Mouse (Mus musculus): ENCODE results near the gene Supt20. TPM values are rescaled to one million over a fixed set of nuclear protein-coding genes. Genes with fewer than 3 reads are reported as not detected.
A peak's percentile ranks its signal among the peaks of the same experiment; 100 is the strongest.
"Not testable (repeated sequence)": the region's sequence is repeated elsewhere in the genome, so short reads cannot be mapped to it uniquely, and the experiment has no call there.

Gene Supt20
- polyA plus RNA-seq, 1 experiment, result 103 TPM

DNA sequence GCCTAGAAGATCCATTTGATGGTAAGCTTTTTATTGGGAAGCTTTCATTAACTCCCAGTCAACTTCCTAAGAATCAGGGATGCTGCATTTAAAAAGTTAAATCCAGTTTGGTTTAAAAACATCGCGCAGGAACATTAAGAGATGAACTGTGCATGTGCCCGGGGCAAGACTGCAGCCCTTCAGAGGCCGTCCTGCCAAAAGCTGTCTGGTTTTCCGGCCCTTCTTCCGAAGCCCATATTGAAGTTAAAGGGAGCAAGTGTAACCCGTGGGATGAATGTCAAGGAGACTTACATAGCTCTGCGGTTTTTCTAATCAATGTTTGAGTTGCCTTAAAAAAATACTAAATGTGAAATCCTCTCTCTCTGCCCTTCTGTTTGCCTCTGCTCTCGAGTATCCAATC lies 66.6 kb downstream of the Supt20 start:
- DNase-seq (ENCODE audit: low read depth), result no peak
- TF ChIP-seq POLR2A (IDR thresholded peaks at IDR 0.05; ENCODE audit: borderline replicate concordance, extremely low read depth, insufficient read depth, insufficient read length, poor library complexity, severe bottlenecking), result no peak
- no peak for TF ChIP-seq CTCF (IDR thresholded peaks at IDR 0.05; ENCODE audit: borderline replicate concordance, extremely low read depth, insufficient read depth, insufficient read length)

DNA sequence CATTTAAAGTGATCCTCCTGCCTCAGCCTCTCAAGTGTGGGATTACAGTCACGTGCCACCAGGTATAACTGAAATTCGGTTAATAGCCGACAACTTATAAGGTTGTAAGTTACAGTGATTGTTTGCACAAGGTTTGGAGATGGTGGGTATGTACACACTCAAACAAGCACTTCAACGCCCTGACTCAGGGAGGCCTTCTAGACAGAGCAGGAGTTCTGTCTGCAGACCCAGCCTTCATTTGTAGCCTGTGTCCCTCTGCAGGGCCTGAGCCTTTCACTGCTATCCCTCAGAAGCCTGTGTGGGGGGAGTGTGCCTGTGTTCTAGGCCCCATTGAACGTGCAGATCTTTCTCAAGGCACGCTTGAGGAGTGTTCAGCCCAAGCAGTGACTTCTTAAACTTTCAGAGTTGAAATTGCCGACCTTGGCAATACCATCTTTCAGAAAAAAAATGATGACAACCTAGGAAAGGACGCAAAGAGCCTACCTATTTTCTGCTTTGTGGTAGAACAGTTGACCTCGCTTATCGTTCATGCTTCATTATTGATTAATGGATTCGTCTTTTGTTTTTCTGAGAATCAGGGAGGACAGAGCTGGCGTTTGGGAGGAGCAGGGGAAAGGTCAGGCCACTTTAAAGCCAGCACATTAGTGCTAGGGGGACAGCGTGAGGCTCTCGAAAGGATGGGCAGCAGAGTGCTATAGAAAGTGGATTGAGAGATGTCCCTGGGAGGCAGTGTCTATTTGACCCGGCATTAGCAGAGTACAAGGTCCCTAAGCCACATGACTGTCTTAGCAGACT lies 67.9 kb downstream of the Supt20 start:
- no peak for DNase-seq (ENCODE audit: low read depth)
- TF ChIP-seq POLR2A (IDR thresholded peaks at IDR 0.05; ENCODE audit: borderline replicate concordance, extremely low read depth, insufficient read depth, insufficient read length, poor library complexity, severe bottlenecking) (no peak), CTCF (IDR thresholded peaks at IDR 0.05; ENCODE audit: borderline replicate concordance, extremely low read depth, insufficient read depth, insufficient read length) (no peak)

DNA sequence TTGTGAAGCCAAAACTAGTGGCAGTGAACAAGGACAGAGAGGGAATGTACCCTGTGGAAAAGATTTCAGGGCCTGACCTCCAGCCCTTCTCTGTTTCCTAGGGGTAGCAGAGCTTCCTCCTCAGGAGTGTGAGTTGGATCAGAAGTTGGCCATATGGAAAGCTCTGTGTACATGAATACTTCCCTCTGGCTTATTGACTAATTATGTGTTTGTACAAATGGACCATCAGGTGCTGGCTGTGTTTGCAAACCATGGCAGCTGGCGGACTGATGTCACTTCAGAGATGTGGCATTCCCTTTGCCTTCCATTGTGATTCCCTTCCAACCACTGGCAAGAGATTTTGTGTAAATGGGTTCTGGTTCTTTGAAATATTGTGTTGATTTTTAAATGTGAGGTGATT lies 68.7 kb downstream of the Supt20 start:
- DNase-seq (ENCODE audit: low read depth), result peak; percentile 59
- TF ChIP-seq CTCF (IDR thresholded peaks at IDR 0.05; ENCODE audit: borderline replicate concordance, extremely low read depth, insufficient read depth, insufficient read length) (no peak), POLR2A (IDR thresholded peaks at IDR 0.05; ENCODE audit: borderline replicate concordance, extremely low read depth, insufficient read depth, insufficient read length, poor library complexity, severe bottlenecking) (no peak)

DNA sequence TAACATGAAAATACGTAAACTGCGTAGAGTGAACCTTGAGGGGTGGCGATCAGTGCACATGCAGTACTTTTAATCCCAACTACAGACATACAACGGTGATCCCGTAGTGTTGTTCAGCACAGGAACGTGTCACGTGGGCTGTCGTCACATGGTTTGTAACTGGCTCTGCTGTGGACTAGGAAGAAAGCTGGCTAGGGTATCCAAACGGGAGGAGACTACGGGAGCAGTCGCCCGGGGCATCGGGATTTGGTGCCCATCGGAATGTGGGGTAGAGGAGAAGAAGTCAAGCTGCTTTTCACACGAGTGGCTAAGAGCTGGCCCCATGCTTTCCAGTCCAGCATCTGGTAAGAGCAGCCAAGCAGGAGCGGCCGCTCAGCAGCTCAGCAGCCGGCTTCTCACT lies 71.8 kb downstream of the Supt20 start:
- peak; percentile 65 for DNase-seq (ENCODE audit: low read depth)
- TF ChIP-seq POLR2A (IDR thresholded peaks at IDR 0.05; ENCODE audit: borderline replicate concordance, extremely low read depth, insufficient read depth, insufficient read length, poor library complexity, severe bottlenecking), result no peak
- no peak for TF ChIP-seq CTCF (IDR thresholded peaks at IDR 0.05; ENCODE audit: borderline replicate concordance, extremely low read depth, insufficient read depth, insufficient read length)

DNA sequence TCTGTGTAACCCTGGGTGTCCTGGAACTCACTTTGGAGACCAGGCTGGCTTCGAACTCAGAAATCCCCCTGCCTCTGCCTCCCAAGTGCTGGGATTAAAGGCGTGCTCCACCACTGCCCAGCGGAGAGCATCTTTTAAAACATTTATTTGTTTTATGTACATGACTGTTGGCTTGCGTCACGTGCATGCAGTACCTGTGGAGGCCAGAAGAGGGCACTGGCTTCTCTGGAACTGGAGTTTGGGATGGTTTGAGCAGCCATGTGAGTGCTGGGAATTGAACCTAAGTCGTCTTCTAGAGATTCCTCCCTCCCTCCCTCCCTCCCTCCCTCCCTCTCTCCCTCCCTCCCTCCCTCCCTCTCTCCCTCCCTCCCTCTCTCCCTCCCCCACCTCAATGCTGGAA lies 72.9 kb downstream of the Supt20 start:
- DNase-seq (ENCODE audit: low read depth), result not testable (repeated sequence)
- TF ChIP-seq CTCF (IDR thresholded peaks at IDR 0.05; ENCODE audit: borderline replicate concordance, extremely low read depth, insufficient read depth, insufficient read length), result peak; percentile 33; the same call in 1 of the 2 replicates

DNA sequence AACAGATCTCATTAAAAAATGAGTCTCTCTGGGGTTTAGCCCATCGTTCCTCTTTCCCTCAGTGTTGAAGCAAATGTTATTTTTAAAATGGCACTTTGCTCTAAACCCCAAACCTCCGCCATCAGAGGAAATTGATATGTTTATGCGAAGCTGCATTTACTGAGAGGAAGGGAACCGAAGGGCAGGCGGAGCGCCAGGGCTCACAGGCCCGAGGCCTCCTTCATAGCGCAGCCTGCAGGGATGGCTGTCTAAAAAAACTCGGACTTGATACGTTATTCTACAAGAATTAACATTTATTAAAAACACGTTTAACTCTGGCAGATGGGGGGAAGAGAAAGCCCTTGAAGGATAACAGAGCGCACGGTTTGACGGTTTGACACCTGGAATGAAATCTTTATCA lies 73.4 kb downstream of the Supt20 start:
- TF ChIP-seq POLR2A (IDR thresholded peaks at IDR 0.05; ENCODE audit: borderline replicate concordance, extremely low read depth, insufficient read depth, insufficient read length, poor library complexity, severe bottlenecking) (no peak), CTCF (IDR thresholded peaks at IDR 0.05; ENCODE audit: borderline replicate concordance, extremely low read depth, insufficient read depth, insufficient read length) (no peak)
- no peak for DNase-seq (ENCODE audit: low read depth)

DNA sequence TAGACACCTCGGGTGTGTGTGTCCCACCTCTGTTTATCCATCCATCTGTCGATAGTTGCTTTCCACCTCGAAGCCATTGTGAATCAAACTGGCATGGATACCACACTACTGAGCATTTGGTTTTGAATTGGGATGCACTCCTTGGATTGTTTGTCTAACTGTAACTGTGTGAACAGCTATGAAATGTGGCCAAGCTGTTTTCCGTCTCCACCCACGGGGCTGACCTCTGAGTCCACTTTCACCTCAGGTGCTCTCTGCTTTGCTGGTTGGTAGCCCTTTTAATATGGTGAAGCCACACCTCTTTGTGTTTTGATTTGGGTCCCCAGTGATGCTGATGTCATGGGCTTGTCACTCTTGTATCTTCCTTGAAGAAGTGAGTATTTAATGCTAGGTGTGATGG lies 74.2 kb downstream of the Supt20 start:
- no peak for DNase-seq (ENCODE audit: low read depth)
- TF ChIP-seq POLR2A (IDR thresholded peaks at IDR 0.05; ENCODE audit: borderline replicate concordance, extremely low read depth, insufficient read depth, insufficient read length, poor library complexity, severe bottlenecking) (no peak), CTCF (IDR thresholded peaks at IDR 0.05; ENCODE audit: borderline replicate concordance, extremely low read depth, insufficient read depth, insufficient read length) (no peak)

DNA sequence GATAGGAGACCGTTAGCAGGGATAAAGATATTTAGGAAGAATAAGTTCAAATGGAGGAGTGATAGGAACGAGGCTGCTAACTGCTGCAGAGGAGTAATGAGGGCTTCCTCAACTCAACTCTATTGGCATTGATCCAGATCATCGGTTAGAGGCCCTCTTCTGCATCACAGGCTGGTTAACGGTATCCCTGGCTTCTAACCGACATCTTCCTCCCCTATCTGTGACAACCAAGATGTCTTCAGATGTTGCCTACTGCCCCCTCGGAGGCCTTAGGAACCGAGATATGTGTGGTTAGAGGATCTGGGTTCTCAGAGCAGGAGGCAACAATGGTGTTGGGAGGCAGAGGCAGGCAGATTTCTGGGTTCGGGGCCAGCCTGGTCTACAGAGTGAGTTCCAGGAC lies 76.0 kb downstream of the Supt20 start:
- TF ChIP-seq CTCF (IDR thresholded peaks at IDR 0.05; ENCODE audit: borderline replicate concordance, extremely low read depth, insufficient read depth, insufficient read length), result no peak
- no peak for TF ChIP-seq POLR2A (IDR thresholded peaks at IDR 0.05; ENCODE audit: borderline replicate concordance, extremely low read depth, insufficient read depth, insufficient read length, poor library complexity, severe bottlenecking)
- DNase-seq (ENCODE audit: low read depth), result no peak

DNA sequence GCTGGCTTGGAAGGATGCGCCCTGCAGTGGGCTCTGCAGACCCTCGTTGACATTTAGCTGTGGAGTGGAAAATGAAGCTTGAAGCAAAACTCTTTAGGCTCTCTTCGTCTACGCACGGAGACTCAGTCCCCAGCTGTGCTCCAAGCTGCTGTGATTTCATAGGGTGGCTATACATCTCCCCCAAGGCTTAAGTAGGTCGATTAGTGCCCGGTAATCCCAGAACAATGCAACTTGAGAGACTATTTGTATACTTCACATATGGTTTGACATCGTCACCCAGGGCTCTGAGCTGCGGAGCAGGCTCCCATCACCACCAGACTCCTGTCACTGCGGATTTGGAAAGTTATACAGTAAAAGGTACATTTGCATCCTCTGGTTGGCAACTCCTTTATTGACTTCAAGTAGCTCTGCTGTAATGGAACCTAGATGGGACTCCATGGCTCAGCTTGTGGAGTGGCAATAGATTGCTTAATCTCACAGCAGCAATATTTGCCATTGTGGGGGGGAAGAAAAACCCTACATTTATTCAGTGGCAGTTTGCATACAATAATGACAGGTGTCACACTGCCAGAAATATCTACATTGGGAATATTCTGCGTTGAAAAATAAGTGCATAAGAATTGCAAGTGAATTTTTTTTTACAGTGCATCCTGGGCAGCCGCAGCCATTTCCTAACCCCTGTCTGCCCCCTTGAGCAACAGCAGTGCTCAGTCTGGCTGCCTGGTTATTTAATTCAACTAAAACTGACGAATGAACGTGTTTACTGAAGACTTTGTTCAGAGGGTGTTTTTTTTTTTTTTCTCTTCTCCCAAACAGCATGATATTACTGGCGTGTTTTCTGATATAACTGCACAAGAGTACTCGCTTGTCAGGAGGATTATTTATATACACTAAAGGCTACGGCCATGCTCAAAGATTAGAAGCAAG lies 77.0 kb downstream of the Supt20 start:
- peak; percentile 7 for DNase-seq (ENCODE audit: low read depth)

DNA sequence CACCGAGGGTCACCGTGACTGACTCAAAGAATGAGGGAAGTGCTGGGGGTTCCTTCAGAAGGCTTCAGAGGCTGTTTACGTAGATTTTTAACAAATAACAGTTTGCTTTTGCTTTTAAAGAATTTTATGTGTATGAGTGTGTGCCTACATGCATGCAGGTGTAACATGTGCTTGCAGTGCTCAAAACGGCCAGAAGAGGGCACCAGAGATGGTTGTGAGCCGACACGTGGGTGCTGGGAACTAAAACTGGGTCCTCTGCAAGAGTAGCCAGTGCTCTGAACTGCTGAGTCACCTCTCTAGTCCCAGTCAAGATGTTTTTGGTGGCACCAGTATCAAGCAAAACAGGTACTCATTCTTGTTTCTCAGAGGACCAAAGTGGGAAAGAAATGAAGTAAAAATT lies 81.0 kb downstream of the Supt20 start:
- no peak for TF ChIP-seq POLR2A (IDR thresholded peaks at IDR 0.05; ENCODE audit: borderline replicate concordance, extremely low read depth, insufficient read depth, insufficient read length, poor library complexity, severe bottlenecking)
- no peak for TF ChIP-seq CTCF (IDR thresholded peaks at IDR 0.05; ENCODE audit: borderline replicate concordance, extremely low read depth, insufficient read depth, insufficient read length)
- DNase-seq (ENCODE audit: low read depth), result no peak

More for the DNA sequence above, 77.0 kb downstream of the Supt20 start:
- no peak for TF ChIP-seq POLR2A (IDR thresholded peaks at IDR 0.05; ENCODE audit: borderline replicate concordance, extremely low read depth, insufficient read depth, insufficient read length, poor library complexity, severe bottlenecking)

DNA sequence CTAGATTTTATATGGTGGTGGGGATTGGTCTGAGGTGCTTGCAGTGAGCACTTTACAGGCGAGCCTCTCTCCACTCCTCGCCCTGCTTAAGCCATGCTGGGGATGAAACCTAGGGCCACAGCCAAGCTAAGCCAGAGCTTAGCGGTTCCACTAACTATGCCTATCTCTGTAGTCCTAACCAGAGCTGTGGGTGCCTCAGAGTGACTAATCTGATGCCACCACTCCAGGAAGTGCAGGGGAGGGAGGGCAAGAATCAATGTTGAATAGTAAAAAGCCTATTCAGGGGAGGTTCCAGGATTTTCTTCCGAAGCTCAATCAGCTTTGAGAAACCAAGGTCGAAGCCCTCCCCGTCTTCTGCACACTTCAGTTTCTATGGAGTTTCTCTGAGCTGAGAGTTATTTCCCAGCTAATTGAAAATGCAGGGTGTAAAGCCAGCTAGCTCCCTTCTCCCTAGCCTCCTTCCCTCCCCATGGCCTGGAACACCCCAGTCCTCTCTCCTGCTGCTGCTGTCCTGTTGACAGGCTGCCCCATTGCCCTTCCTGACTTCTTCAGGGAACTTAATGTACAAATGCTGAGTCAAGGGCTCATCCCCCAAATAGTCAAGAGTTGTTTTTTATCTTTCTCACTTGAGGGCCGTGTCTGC lies 83.5 kb downstream of the Supt20 start:
- TF ChIP-seq POLR2A (IDR thresholded peaks at IDR 0.05; ENCODE audit: borderline replicate concordance, extremely low read depth, insufficient read depth, insufficient read length, poor library complexity, severe bottlenecking), result no peak
- TF ChIP-seq CTCF (IDR thresholded peaks at IDR 0.05; ENCODE audit: borderline replicate concordance, extremely low read depth, insufficient read depth, insufficient read length), result no peak
- no peak for DNase-seq (ENCODE audit: low read depth)

Other genes with a start within 250 kb of the Supt20 start
- not detected in 2 replicates for gene Gm21958, start 21.5 kb downstream of the Supt20 start, polyA plus RNA-seq (2012; rRNA removed)
- gene Exosc8, start 42.6 kb downstream of the Supt20 start, polyA plus RNA-seq (2012; rRNA removed), result 68.0 and 96.9 TPM in 2 replicates
- 27.5 and 32.9 TPM in 2 replicates for gene Alg5, start 42.7 kb downstream of the Supt20 start, polyA plus RNA-seq (2012; rRNA removed)
- 0.49 and 1.3 TPM in 2 replicates for gene Smad9, start 62.8 kb downstream of the Supt20 start, polyA plus RNA-seq (2012; rRNA removed)
- 45.8 and 53.5 TPM in 2 replicates for gene Rfxap, start 115.0 kb downstream of the Supt20 start, polyA plus RNA-seq (2012; rRNA removed)
- 4.9 and 8.4 TPM in 2 replicates for gene Sertm1, start 223.1 kb downstream of the Supt20 start, polyA plus RNA-seq (2012; rRNA removed)